Mouse (Mus musculus): ENCODE results near the gene Aldh1l1. TPM values are rescaled to one million over a fixed set of nuclear protein-coding genes. Genes with fewer than 3 reads are reported as not detected.

The Aldh1l1 gene
- polyA plus RNA-seq, 1 experiment from 2014 or later: 1.1 TPM

DNA sequence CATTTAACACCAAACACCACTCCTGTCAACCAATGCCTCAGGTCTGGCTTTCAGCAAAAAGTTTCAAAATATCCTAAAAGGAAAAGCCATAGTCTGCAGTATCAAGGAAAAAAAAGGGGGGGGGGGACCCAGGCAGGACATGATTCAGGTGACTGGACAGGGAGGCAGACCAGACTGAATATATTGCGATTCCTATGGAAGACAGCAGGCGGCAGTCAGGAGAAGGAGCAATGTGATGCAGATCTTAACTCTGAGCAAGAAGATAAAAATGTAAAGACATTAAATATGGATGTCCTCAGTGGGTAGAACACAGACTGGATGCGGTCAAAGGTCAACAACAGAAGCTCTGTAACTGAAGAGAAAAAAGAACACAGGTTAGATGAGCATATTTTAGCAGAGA, 47.3 kb downstream of the Aldh1l1 start:
- WGBS: 70% methylated on average over 3 of the region's 3 CpGs
- no peak for ATAC-seq (ENCODE audit: extremely low read depth, insufficient number of reproducible peaks, low FRiP score, low TSS enrichment)

GRCm38 (mm10) chr6:90534701-90535475, 48.7 kb downstream of the Aldh1l1 start:
- H3K27ac ChIP-seq (replicated peaks): no peak overlapping the region
- H3K9me3 ChIP-seq: no peaks in the 10 kb centered on the region
- no peak overlapping the region for H3K4me2 ChIP-seq
- ATAC-seq (ENCODE audit: extremely low read depth, insufficient number of reproducible peaks, low FRiP score, low TSS enrichment): no peak
- H3K4me1 ChIP-seq: no peaks in the 10 kb centered on the region
- H3K36me3 ChIP-seq: no peaks in the 10 kb centered on the region
- WGBS: 69% methylated on average over 8 of the region's 8 CpGs
- no peak overlapping the region for H3K9ac ChIP-seq
- H3K4me3 ChIP-seq: no peak overlapping the region
- H3K27me3 ChIP-seq (replicated peaks): peaks cover 24% of the 10 kb centered on the region

More for the DNA sequence above, 47.3 kb downstream of the Aldh1l1 start:
- no peaks in the 10 kb centered on the region for H3K36me3 ChIP-seq
- H3K27ac ChIP-seq (replicated peaks): no peak overlapping the region
- no peak overlapping the region for H3K4me2 ChIP-seq
- no peak overlapping the region for H3K4me3 ChIP-seq
- H3K9me3 ChIP-seq: no peaks in the 10 kb centered on the region
- no peaks in the 10 kb centered on the region for H3K4me1 ChIP-seq
- H3K27me3 ChIP-seq (replicated peaks): peaks cover 14% of the 10 kb centered on the region
- no peak overlapping the region for H3K9ac ChIP-seq

- Histone ChIP-seq H3K27me3 (replicated peaks) (peaks cover 41% of the 10 kb centered on the region), H3K36me3 (no peaks in the 10 kb centered on the region), H3K4me3 (no peak overlapping the region), H3K9me3 (no peaks in the 10 kb centered on the region), H3K4me2 (no peak overlapping the region), H3K27ac (replicated peaks) (no peak overlapping the region), H3K9ac (no peak overlapping the region), H3K4me1 (no peaks in the 10 kb centered on the region)
- ATAC-seq (ENCODE audit: extremely low read depth, insufficient number of reproducible peaks, low FRiP score, low TSS enrichment): no peak
- WGBS: 61% methylated on average over 3 of the region's 3 CpGs
Measured at GRCm38 (mm10) chr6:90536824-90537223, 50.6 kb downstream of the Aldh1l1 start.

- H3K4me3 ChIP-seq: no peak overlapping the region
- H3K4me1 ChIP-seq: no peaks in the 10 kb centered on the region
- ATAC-seq (ENCODE audit: extremely low read depth, insufficient number of reproducible peaks, low FRiP score, low TSS enrichment): no peak
- H3K9ac ChIP-seq: no peak overlapping the region
- peaks cover 48% of the 10 kb centered on the region for H3K27me3 ChIP-seq (replicated peaks)
- no peaks in the 10 kb centered on the region for H3K36me3 ChIP-seq
- no peak overlapping the region for H3K27ac ChIP-seq (replicated peaks)
- H3K9me3 ChIP-seq: no peaks in the 10 kb centered on the region
- WGBS: 5% methylated on average over 7 of the region's 7 CpGs
- no peak overlapping the region for H3K4me2 ChIP-seq
Measured at GRCm38 (mm10) chr6:90537941-90538340, 51.7 kb downstream of the Aldh1l1 start.

DNA sequence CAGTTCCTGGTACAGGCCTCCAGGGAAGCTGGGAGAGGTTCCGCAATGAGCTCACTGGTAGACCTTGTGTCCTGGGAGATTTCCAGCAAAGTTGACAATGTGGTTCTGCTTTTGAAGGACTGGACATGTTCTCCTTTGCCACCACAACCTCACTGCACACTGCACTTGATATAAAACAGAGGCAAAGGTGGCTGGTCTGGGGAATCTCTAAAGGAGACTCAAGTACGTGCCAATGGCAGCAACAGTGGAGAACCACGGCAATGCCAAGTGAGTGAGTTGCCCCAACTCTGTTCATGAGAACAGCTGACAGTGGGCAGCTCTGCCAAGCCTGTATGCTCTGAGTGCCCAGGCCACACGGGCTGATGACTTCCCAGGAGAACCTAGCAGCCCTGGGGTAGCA, 53.0 kb downstream of the Aldh1l1 start:
- H3K36me3 ChIP-seq: no peaks in the 10 kb centered on the region
- ATAC-seq (ENCODE audit: extremely low read depth, insufficient number of reproducible peaks, low FRiP score, low TSS enrichment): no peak
- H3K4me1 ChIP-seq: no peaks in the 10 kb centered on the region
- no peak overlapping the region for H3K4me2 ChIP-seq
- H3K4me3 ChIP-seq: no peak overlapping the region
- no peak overlapping the region for H3K9ac ChIP-seq
- H3K27me3 ChIP-seq (replicated peaks): peaks cover 60% of the 10 kb centered on the region
- H3K9me3 ChIP-seq: no peaks in the 10 kb centered on the region
- 82% methylated on average over 4 of the region's 4 CpGs for WGBS
- no peak overlapping the region for H3K27ac ChIP-seq (replicated peaks)

- ATAC-seq (ENCODE audit: extremely low read depth, insufficient number of reproducible peaks, low FRiP score, low TSS enrichment): no peak
- Histone ChIP-seq H3K9ac (no peak overlapping the region), H3K4me1 (no peaks in the 10 kb centered on the region), H3K36me3 (no peaks in the 10 kb centered on the region), H3K4me3 (no peak overlapping the region), H3K27ac (replicated peaks) (no peak overlapping the region), H3K4me2 (no peak overlapping the region), H3K27me3 (replicated peaks) (peaks cover 65% of the 10 kb centered on the region), H3K9me3 (no peaks in the 10 kb centered on the region)
- 79% methylated on average over 1 of the region's 1 CpGs for WGBS
Measured at GRCm38 (mm10) chr6:90540520-90540919, 54.3 kb downstream of the Aldh1l1 start.

- 59% methylated on average over 5 of the region's 5 CpGs for WGBS
- H3K27ac ChIP-seq (replicated peaks): no peak overlapping the region
- ATAC-seq (ENCODE audit: extremely low read depth, insufficient number of reproducible peaks, low FRiP score, low TSS enrichment): no peak
- H3K36me3 ChIP-seq: no peaks in the 10 kb centered on the region
- H3K9me3 ChIP-seq: no peaks in the 10 kb centered on the region
- H3K9ac ChIP-seq: no peak overlapping the region
- no peak overlapping the region for H3K4me3 ChIP-seq
- peaks cover 60% of the 10 kb centered on the region for H3K27me3 ChIP-seq (replicated peaks)
- H3K4me2 ChIP-seq: no peak overlapping the region
- no peaks in the 10 kb centered on the region for H3K4me1 ChIP-seq
Measured at GRCm38 (mm10) chr6:90541367-90541772, 55.1 kb downstream of the Aldh1l1 start.

GRCm38 (mm10) chr6:90544433-90544832, 58.2 kb downstream of the Aldh1l1 start:
- ATAC-seq (ENCODE audit: extremely low read depth, insufficient number of reproducible peaks, low FRiP score, low TSS enrichment): no peak
- no peaks in the 10 kb centered on the region for H3K36me3 ChIP-seq
- 56% methylated on average over 2 of the region's 2 CpGs for WGBS
- no peak overlapping the region for H3K27ac ChIP-seq (replicated peaks)
- no peaks in the 10 kb centered on the region for H3K4me1 ChIP-seq
- no peak overlapping the region for H3K9ac ChIP-seq
- H3K9me3 ChIP-seq: no peaks in the 10 kb centered on the region
- H3K27me3 ChIP-seq (replicated peaks): peaks cover 62% of the 10 kb centered on the region
- no peak overlapping the region for H3K4me2 ChIP-seq
- no peak overlapping the region for H3K4me3 ChIP-seq

GRCm38 (mm10) chr6:90546274-90546673, 60.0 kb downstream of the Aldh1l1 start:
- Histone ChIP-seq H3K36me3 (no peaks in the 10 kb centered on the region), H3K4me3 (no peak overlapping the region), H3K27ac (replicated peaks) (no peak overlapping the region), H3K4me1 (peaks cover 15% of the 10 kb centered on the region), H3K4me2 (no peak overlapping the region), H3K27me3 (replicated peaks) (peaks cover 51% of the 10 kb centered on the region), H3K9me3 (no peaks in the 10 kb centered on the region), H3K9ac (no peak overlapping the region)
- 59% methylated on average over 3 of the region's 3 CpGs for WGBS
- no peak for ATAC-seq (ENCODE audit: extremely low read depth, insufficient number of reproducible peaks, low FRiP score, low TSS enrichment)

DNA sequence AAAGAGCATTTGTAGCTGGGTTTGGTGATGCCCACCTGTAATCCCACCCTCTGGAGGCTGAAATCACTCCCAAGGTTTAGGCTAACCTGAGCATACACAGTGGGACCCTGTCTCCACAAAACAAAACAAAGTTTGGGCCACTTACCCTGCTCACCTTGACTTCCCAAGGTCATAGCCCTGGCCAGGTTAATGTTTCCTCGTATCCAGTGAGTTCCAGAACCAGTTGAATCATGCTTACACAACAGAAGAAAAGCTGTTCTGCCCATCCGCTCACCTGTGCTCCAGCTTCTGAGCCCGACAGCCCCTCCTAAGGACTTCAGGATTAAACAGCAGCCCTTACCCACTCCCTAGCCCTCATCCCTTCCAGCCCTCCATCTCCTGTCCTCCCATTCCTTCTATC, 60.8 kb downstream of the Aldh1l1 start:
- ATAC-seq (ENCODE audit: extremely low read depth, insufficient number of reproducible peaks, low FRiP score, low TSS enrichment): no peak
- Histone ChIP-seq H3K27ac (replicated peaks) (no peak overlapping the region), H3K4me3 (no peak overlapping the region), H3K9me3 (no peaks in the 10 kb centered on the region), H3K4me2 (no peak overlapping the region), H3K9ac (no peak overlapping the region), H3K27me3 (replicated peaks) (peaks cover 50% of the 10 kb centered on the region), H3K36me3 (no peaks in the 10 kb centered on the region), H3K4me1 (peaks cover 15% of the 10 kb centered on the region)
- WGBS: 67% methylated on average over 3 of the region's 3 CpGs

- 11% methylated on average over 25 of the region's 25 CpGs for WGBS
- no peak overlapping the region for H3K27ac ChIP-seq (replicated peaks)
- peak overlapping the region; percentile 68 for H3K4me2 ChIP-seq
- no peaks in the 10 kb centered on the region for H3K9me3 ChIP-seq
- no peak; the same call in 1 of the 2 replicates for ATAC-seq (ENCODE audit: extremely low read depth, insufficient number of reproducible peaks, low FRiP score, low TSS enrichment)
- H3K4me1 ChIP-seq: peaks cover 15% of the 10 kb centered on the region
- peak overlapping the region; percentile 37 for H3K4me3 ChIP-seq
- no peaks in the 10 kb centered on the region for H3K36me3 ChIP-seq
- peak overlapping the region; percentile 45 for H3K9ac ChIP-seq
- peaks cover 27% of the 10 kb centered on the region; the same call in 1 of the 2 replicates for H3K27me3 ChIP-seq (replicated peaks)
Measured at GRCm38 (mm10) chr6:90550161-90550912, 64.1 kb downstream of the Aldh1l1 start.

All from heart, embryonic 13.5 days (tissue).